Mouse (Mus musculus): ENCODE measurements around the gene Mrps34. TPM values are rescaled to one million over a fixed set of nuclear protein-coding genes. Genes with fewer than 3 reads are reported as not detected.

The Mrps34 gene
- polyA plus RNA-seq, 1 experiment from 2014 or later = 89.9 TPM

DNA sequence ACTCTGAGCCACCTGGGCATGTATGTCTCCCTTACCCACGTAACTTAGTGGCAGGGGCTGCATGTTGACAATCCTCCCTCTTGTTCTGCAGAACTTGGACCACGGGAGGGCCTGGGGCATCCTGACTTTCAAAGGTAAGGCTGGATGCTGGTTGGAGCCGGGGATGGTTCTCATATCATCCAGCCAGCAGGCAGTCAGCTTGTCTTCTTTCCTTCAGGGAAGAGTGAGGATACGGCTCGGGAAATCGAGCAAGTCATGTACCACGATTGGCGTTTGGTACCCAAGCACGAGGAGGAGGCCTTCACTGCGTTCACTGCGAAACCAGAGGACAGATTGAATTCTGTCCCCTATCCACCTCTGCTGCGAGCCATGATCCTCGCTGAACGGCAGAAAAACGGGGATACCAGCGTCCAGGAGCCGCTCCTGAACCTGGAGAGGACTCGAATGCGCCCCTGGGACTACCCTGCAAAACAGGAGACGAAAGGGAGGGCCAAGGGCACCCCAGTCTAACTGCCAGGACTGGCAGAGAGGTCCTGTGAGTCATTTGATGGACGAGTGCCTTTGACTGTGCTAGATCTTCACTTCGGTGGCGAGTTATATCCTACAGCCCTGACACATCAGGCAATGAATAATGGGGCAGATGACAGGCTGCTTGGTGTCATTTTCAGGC is 790 bp downstream of the Mrps34 start:
- Histone ChIP-seq H3K4me1 (peaks cover 38% of the 10 kb centered on the region), H3K4me2 (replicated peaks) (peak overlapping the region; percentile 99), H3K9ac (peak overlapping the region; percentile 87), H3K9me3 (no peaks in the 10 kb centered on the region), H3K27ac (peak overlapping the region; percentile 59; the same call in 1 of the 2 replicates), H3K27me3 (replicated peaks) (no peaks in the 10 kb centered on the region), H3K4me3 (peak overlapping the region; percentile 94), H3K36me3 (peaks cover 69% of the 10 kb centered on the region)
- ATAC-seq (ENCODE audit: low FRiP score, low read depth) = no peak
- WGBS = 11% methylated on average over 23 of the region's 23 CpGs

DNA sequence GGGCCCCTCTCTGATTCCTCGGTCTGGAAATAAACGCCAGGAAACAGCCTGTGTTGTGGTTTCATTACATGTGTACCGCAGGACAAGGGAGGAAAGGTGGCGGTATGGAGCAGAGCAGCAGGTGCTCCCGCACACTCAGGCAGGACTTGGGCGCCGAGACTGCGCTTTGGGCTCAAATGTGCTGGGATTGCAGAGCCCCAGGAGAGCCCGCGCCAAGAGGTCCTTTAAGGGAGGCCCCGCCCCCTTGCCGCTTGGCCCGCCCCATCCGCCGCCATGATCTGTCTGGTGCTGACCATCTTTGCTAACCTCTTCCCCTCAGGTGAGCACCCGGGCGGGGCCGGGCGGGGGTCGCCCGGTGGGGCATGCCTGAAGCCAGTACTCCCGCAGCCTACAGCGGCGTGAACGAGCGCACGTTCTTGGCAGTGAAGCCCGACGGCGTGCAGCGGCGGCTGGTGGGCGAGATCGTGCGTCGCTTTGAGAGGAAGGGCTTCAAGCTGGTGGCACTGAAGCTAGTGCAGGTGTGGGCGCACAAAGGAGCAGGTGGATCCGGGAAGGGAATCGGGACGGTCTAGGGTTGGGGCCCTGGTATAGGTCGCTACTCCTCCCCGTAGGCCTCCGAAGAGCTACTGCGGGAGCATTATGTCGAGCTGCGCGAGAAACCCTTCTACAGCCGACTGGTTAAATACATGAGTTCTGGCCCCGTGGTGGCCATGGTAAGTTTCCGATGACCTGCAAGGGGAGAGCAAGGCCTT is 1.5 kb downstream of the Mrps34 start, which contains the start of gene Nme3:
TSS of gene Nme3 (plus strand) at position 260 of the 752 bp plus-strand sequence.
- Histone ChIP-seq H3K4me3 (peak within 1 kb of the TSS; percentile 94), H3K9me3 (no peaks in the 10 kb centered on the region), H3K9ac (peak within 1 kb of the TSS; percentile 87), H3K36me3 (peaks cover 69% of the 10 kb centered on the region), H3K27me3 (replicated peaks) (no peaks in the 10 kb centered on the region), H3K4me2 (replicated peaks) (peak within 1 kb of the TSS; percentile 99), H3K27ac (peak within 1 kb of the TSS; percentile 59), H3K4me1 (peaks cover 38% of the 10 kb centered on the region)
- WGBS = 1% methylated on average over 48 of the region's 50 CpGs
- peak; percentile 65 for ATAC-seq (ENCODE audit: low FRiP score, low read depth)

DNA sequence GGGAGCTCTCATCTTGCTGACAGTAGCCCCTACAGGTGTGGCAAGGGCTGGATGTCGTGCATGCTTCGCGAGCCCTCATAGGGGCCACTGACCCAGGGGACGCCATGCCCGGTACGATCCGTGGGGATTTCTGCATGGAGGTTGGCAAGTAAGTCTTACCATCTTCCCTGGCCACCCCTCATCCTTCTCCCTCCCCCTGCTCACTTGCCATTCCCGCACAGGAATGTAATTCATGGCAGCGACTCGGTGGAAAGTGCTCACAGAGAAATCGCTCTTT is 2.0 kb downstream of the Mrps34 start:
- Histone ChIP-seq H3K36me3 (peaks cover 69% of the 10 kb centered on the region), H3K9me3 (no peaks in the 10 kb centered on the region), H3K27ac (peak overlapping the region; percentile 50; the same call in 1 of the 2 replicates), H3K27me3 (replicated peaks) (no peaks in the 10 kb centered on the region), H3K4me1 (peaks cover 38% of the 10 kb centered on the region), H3K4me2 (replicated peaks) (peak overlapping the region; percentile 99), H3K9ac (peak overlapping the region; percentile 87), H3K4me3 (peak overlapping the region; percentile 94)
- WGBS = 35% methylated on average over 11 of the region's 11 CpGs
- no peak for ATAC-seq (ENCODE audit: low FRiP score, low read depth)

DNA sequence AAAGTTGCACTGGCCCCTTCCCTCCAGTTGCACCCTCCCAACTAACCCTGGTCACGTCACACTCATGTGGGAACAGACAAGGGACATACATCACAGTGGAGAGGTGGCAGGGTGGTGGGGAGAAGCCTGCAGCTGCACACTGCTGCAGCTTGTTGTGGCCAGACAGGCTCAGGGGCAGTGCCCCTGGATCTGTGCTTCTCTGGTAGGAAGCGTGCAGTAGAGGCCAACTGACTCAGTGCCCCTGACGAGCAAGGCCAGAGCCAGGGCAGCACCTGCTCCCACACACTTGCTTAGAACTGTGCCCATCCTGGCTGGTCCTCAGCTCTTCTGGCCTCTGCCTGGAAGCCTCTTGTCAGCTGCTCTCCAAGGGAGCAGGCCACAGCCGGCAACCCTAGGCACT is 2.7 kb downstream of the Mrps34 start:
- H3K4me3 ChIP-seq = peak overlapping the region; percentile 94; the same call in 1 of the 2 replicates
- H3K36me3 ChIP-seq = peaks cover 69% of the 10 kb centered on the region
- peak overlapping the region; percentile 99 for H3K4me2 ChIP-seq (replicated peaks)
- no peak overlapping the region for H3K27ac ChIP-seq
- ATAC-seq (ENCODE audit: low FRiP score, low read depth) = no peak
- H3K9ac ChIP-seq = peak overlapping the region; percentile 87
- no peaks in the 10 kb centered on the region for H3K27me3 ChIP-seq (replicated peaks)
- peaks cover 38% of the 10 kb centered on the region for H3K4me1 ChIP-seq
- no peaks in the 10 kb centered on the region for H3K9me3 ChIP-seq
- WGBS = 75% methylated on average over 4 of the region's 4 CpGs

DNA sequence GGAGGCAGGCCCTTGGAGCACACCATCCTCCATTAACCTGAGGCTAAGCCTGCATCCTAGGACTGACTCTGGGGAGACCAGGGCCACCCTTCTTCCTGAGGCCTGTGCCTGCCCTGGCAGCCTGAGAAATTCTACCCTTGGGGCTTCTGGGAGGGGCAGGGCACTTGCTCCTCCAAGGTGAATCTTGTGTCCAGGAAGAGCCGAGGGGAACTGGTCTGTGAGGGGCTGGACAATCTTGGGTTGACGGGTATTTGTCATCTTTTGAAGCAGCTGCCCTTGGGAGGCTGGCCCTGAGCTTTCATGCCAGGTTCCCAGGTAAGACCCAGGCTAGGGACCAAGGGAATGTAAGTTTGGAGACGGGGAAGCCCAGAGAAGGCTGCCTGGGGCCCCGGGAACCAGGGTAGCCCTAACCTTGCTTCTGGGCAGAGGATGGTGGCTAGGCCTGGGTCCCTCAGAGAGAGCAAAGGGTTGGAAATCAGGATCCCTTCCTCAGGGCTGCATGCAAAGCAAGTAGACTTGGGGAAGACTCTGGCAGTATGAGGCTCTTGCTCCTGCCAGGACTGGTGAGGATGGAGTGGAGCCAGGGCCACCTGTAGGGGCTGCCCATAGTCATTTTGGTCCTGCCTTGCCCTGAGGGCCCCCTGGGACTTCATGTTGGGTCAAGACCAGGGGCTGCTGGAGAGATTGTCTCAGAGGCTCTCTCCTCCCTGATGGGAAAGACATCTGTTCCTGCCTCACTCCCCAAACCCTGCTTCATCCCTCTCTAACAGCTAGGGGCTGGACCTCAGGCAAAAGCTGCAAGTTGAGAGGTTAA is 3.3 kb downstream of the Mrps34 start:
- Histone ChIP-seq H3K36me3 (peaks cover 69% of the 10 kb centered on the region), H3K9ac (0 out of 2 replicates have a peak overlapping the region, but pooled peaks have one; percentile 87), H3K9me3 (no peaks in the 10 kb centered on the region), H3K27ac (no peak overlapping the region), H3K4me1 (peaks cover 38% of the 10 kb centered on the region), H3K4me3 (no peak overlapping the region), H3K4me2 (replicated peaks) (peak overlapping the region; percentile 99), H3K27me3 (replicated peaks) (no peaks in the 10 kb centered on the region)
- 84% methylated on average over 4 of the region's 4 CpGs for WGBS
- no peak for ATAC-seq (ENCODE audit: low FRiP score, low read depth)

DNA sequence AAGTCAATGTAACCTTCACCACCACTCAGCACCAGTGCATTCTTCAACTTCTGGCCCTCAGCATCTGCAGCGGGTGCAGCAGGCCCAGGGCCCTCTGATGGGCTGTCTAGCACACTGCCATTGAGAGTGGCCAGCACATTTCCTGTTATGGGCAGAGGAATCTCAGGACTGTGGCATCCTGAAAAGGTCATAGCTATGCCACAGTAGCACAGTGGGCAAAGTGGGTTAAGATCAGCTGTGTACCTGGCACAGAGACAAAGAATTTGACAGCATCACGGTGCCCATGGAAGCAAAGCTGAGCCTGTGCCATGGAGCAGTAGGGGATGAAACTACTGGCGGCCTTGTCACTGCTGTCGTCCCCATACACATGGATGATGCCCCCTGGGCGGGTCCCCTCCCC is 4.2 kb downstream of the Mrps34 start:
- H3K36me3 ChIP-seq = peaks cover 74% of the 10 kb centered on the region
- no peak overlapping the region for H3K27ac ChIP-seq
- WGBS = 84% methylated on average over 5 of the region's 5 CpGs
- H3K27me3 ChIP-seq (replicated peaks) = no peaks in the 10 kb centered on the region
- peaks cover 29% of the 10 kb centered on the region for H3K4me1 ChIP-seq
- no peak overlapping the region for H3K4me2 ChIP-seq (replicated peaks)
- no peaks in the 10 kb centered on the region for H3K9me3 ChIP-seq
- no peak overlapping the region for H3K9ac ChIP-seq
- no peak for ATAC-seq (ENCODE audit: low FRiP score, low read depth)
- H3K4me3 ChIP-seq = no peak overlapping the region

DNA sequence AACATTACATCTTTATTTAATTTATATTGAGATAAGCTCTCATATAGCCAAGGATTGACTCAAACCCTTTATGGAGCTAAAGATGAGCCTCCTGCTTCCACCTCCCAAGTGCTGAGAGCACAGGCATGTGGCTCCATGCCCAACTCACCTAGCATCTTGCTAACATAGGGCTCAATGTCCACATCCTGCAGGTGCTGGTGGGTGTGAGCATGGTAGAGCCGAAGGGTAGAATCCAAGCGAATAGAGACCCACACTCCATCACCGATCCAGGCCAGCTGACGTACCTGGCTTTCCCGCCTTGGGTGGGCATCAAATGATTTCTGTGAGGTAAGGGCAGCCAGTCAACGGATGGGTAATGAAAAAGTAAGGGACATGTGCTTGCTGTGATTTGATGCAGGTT is 5.1 kb downstream of the Mrps34 start:
- Histone ChIP-seq H3K9ac (no peak overlapping the region), H3K36me3 (peaks cover 83% of the 10 kb centered on the region), H3K27me3 (replicated peaks) (no peaks in the 10 kb centered on the region), H3K4me1 (peaks cover 25% of the 10 kb centered on the region), H3K27ac (no peak overlapping the region), H3K4me2 (replicated peaks) (no peak overlapping the region), H3K4me3 (no peak overlapping the region), H3K9me3 (no peaks in the 10 kb centered on the region)
- WGBS = 93% methylated on average over 6 of the region's 6 CpGs
- no peak for ATAC-seq (ENCODE audit: low FRiP score, low read depth)

DNA sequence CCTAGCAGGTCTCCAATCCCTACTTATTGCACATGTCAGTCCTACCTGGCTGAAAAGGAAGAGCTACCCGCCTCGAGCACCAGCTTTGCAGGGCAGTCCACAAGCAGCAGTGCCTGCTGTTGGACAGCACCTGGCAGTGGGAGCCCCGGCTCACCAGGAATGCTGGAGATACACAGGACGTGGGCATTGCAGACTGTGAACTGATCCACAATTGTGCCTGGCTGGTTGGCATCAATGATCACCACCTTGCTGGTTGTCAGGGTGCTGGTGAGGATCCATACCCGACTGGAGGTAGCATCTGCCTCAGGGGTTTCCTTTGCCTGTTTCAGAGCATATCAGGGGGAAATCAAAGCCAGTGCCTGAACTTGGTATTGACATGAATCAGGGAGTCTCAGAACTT is 7.2 kb downstream of the Mrps34 start:
- H3K9me3 ChIP-seq = no peaks in the 10 kb centered on the region
- peaks cover 100% of the 10 kb centered on the region for H3K36me3 ChIP-seq
- H3K27me3 ChIP-seq (replicated peaks) = no peaks in the 10 kb centered on the region
- ATAC-seq (ENCODE audit: low FRiP score, low read depth) = no peak
- H3K4me2 ChIP-seq (replicated peaks) = no peak overlapping the region
- no peak overlapping the region for H3K9ac ChIP-seq
- no peak overlapping the region for H3K4me3 ChIP-seq
- H3K27ac ChIP-seq = no peak overlapping the region
- H3K4me1 ChIP-seq = peaks cover 8% of the 10 kb centered on the region
- WGBS = 93% methylated on average over 5 of the region's 5 CpGs

DNA sequence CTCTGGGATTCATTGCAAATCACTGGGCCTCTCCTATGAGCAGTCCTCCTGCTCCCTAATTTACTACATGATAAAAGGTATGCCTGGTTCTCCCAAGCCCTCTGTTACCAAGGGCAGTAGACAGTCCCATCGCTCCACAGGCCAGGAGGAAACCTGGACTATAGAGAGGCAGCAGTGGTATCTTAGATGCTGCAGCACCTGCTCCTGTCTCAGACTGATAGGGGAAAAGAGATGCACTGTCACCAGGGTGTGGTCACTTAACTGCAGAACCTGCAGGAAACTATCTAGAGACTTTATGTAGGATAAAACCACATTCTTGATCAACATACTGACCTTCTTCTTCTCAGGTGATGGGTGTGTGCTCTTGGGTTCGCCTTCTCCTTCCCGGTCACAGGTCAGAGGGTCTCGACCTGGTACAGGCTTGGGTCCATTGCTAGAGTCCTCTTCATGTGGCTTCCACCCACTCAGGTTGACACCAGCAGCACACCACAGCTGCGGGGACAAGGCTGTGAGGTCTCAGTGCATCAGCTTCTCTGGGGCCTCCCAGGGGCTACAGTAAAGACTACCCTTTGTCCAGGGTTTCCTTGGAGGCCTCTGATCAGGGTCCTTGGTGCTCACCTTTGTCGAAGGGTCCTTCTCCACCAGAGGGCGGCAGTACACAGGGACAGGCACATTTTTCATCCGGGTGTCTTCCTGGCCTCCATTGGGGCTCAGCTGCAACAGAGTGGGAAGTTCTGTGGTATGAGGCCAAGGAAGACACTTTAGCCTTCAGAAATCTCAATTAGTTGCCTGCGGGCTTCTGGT is 8.0 kb downstream of the Mrps34 start:
- H3K4me2 ChIP-seq (replicated peaks) = no peak overlapping the region
- no peak overlapping the region for H3K27ac ChIP-seq
- 67% methylated on average over 9 of the region's 9 CpGs for WGBS

DNA sequence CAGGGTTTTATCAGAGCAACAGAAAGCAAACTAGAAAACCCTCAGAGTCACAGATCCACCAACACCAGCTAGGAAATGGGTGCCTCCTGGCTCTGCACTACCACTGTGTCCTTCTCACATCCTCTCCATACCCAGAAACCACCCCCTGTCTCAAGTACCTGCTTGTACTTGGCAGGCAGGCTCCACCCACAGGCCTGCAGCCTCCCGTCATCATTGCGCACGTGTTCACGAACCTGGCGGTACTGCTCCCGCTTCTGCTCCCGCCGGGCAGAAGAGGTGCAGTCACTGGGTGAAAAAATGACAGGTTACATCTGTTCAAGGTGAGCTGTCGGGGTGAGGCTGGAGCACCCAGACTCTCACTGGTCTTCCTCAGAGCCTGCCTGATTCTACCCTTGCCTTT is 8.9 kb downstream of the Mrps34 start:
- Histone ChIP-seq H3K9ac (no peak overlapping the region), H3K27ac (no peak overlapping the region), H3K4me1 (no peaks in the 10 kb centered on the region), H3K9me3 (no peaks in the 10 kb centered on the region), H3K27me3 (replicated peaks) (no peaks in the 10 kb centered on the region), H3K4me2 (replicated peaks) (no peak overlapping the region), H3K36me3 (peaks cover 99% of the 10 kb centered on the region), H3K4me3 (no peak overlapping the region)
- WGBS = 91% methylated on average over 9 of the region's 9 CpGs
- ATAC-seq (ENCODE audit: low FRiP score, low read depth) = no peak

More for the DNA sequence above, 8.0 kb downstream of the Mrps34 start:
- no peaks in the 10 kb centered on the region for H3K27me3 ChIP-seq (replicated peaks)
- H3K9me3 ChIP-seq = no peaks in the 10 kb centered on the region
- H3K9ac ChIP-seq = no peak overlapping the region
- H3K36me3 ChIP-seq = peaks cover 99% of the 10 kb centered on the region
- peaks cover under 1% of the 10 kb centered on the region for H3K4me1 ChIP-seq
- no peak overlapping the region for H3K4me3 ChIP-seq
- no peak for ATAC-seq (ENCODE audit: low FRiP score, low read depth)

DNA sequence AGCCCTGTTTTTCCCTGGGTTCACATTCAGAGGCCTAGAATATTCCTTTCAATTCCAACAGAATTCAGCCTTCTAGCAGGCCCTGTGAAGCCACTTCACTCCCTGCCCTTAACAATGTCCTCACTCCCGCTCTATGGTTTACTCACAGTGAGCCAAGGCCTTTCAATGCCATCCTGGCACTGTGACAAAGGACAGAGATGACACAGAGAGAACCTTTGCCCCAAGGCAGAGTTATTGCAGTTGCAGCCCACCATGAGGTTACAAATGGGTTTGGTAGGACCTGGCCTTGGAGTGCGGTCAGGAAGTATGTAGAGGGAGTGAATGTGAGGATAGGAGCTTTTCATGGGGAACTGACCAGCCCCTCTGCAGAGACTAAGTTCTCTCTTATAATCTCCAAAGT is 12.7 kb downstream of the Mrps34 start:
- WGBS = 92% methylated on average over 2 of the region's 2 CpGs
- no peaks in the 10 kb centered on the region for H3K9me3 ChIP-seq
- peaks cover 97% of the 10 kb centered on the region for H3K36me3 ChIP-seq
- no peak overlapping the region for H3K27ac ChIP-seq
- no peak for ATAC-seq (ENCODE audit: low FRiP score, low read depth)
- H3K4me1 ChIP-seq = no peaks in the 10 kb centered on the region
- no peak overlapping the region for H3K4me3 ChIP-seq
- H3K27me3 ChIP-seq (replicated peaks) = no peaks in the 10 kb centered on the region
- H3K9ac ChIP-seq = no peak overlapping the region
- H3K4me2 ChIP-seq (replicated peaks) = no peak overlapping the region

Data from neural tube, embryonic 12.5 days (tissue).